Mouse (Mus musculus) T-cell, adult 66 days (primary cell): Measurements from ENCODE around the gene Farsb. TPM values are rescaled to one million over a fixed set of nuclear protein-coding genes. Genes with fewer than 3 reads are reported as not detected.

Experiments
- total RNA-seq, 2 experiments: library from RNA; stranded (reverse); gene quantifications; 3 replicates in 1 of 2; 4 replicates in 1 of 2; pipeline ENCODE4 v1.2.4; 2023

Farsb gene
- total RNA-seq, result 10 to 100 TPM; 56.9 to 62.9 TPM

DNA sequence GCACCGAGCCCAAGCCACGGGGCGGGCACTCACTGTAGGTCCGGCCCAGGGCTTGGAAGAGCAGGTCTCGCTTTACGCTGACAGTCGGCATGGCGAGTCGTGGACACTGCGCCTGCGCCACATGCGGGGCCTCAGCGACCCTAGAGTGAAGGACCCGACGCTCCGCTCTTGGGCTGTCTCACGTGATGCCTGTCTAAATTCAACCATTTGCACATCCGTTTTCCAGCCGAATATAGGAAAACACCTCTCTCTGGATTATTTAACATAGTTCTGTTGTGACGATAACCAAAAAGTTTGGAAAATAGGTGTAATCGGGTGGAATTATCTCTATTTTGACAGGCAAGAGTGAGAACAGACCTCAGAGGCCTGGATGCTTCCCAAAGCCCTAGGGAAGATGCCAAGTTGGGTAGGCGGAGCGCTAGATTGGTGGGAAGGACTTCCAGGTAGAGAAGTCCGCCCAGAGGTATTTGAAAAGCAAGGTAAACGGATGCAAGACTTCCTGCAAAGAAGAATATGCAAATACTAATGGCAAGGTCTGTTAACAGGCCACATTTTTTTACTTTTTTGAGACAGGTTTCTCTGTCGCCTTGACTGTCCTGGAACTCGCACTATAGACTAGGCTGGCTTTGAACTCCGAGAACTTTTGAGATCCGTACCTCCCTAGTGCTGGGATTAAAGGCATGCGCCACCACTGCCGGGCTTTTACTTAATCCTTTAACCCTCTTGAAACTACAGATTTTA, at the start of gene Farsb:
TSS of gene Farsb (minus strand) at position 146 of the 741 bp plus-strand sequence.

DNA sequence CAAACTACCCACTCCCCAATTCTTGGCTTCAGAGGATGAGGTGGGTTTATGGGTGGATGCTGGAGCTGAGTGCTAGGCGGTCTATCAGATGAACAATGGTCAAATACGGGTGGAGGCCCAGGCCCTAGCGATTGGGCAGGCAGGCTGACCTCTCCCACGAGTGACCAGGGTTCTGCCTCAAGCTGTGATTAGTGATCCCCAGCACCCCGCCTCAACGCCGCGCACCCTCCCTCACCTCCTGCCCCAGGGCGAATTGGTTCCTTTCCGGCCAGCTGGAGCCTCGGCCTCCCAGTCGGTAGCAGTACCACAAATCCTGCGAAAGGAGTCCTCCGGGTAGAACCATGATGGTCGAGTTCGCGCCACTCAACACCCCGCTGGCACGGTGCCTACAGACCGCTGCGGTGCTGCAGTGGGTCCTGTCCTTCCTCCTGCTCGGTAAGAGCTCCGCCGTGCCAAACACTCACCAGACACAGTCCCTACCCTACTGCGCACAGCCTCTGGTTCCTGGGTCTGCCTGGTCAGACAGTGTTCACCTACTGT, 23.0 kb upstream of the Farsb start, which contains the start of gene BC035947:
TSS of gene BC035947 (minus strand) at position 538 of the 540 bp plus-strand sequence.

DNA sequence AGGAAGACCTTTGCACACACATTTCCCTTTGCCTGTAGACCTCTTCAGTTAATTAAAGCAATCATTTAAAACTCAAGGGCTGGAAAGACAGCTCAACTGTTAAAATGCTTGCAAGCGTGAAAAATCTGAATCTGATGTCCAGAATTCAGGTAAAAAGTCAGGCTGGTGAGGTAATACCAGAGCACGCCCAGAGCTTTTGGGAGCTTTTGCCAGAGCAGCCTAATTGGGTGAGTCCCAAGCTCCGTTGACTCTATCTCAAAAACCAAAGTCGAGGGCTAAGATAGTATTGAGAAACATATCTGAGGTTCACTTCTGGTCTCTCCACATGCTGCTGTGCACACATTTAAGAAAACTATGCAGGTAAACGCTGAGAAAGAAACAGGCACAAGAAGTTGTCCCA, 22.2 kb upstream of the Farsb start, which contains the start of gene Mogat1:
TSS of gene Mogat1 (plus strand) at position 130 of the 400 bp plus-strand sequence.

Other genes starting within 250 kb of the Farsb start
- gene Sgpp2, start 178.6 kb downstream of the Farsb start, total RNA-seq, result not detected
- gene Mogat1, start 22.1 kb upstream of the Farsb start, total RNA-seq, result 1 to 10 TPM; 1.8 to 2.3 TPM
- gene BC035947, start 23.3 kb upstream of the Farsb start, total RNA-seq, result not detected
- gene Acsl3, start 168.9 kb upstream of the Farsb start, total RNA-seq, result 10 to 100 TPM in 1 of 2 experiments, 1 to 10 TPM in 1; 8.2 to 10.5 TPM
- gene Utp14b, start 169.1 kb upstream of the Farsb start, total RNA-seq, result 10 to 100 TPM; 15.8 to 17.5 TPM